8 mouse cellular contexts compared by ENCODE assay signal in the genomic region with DNA sequence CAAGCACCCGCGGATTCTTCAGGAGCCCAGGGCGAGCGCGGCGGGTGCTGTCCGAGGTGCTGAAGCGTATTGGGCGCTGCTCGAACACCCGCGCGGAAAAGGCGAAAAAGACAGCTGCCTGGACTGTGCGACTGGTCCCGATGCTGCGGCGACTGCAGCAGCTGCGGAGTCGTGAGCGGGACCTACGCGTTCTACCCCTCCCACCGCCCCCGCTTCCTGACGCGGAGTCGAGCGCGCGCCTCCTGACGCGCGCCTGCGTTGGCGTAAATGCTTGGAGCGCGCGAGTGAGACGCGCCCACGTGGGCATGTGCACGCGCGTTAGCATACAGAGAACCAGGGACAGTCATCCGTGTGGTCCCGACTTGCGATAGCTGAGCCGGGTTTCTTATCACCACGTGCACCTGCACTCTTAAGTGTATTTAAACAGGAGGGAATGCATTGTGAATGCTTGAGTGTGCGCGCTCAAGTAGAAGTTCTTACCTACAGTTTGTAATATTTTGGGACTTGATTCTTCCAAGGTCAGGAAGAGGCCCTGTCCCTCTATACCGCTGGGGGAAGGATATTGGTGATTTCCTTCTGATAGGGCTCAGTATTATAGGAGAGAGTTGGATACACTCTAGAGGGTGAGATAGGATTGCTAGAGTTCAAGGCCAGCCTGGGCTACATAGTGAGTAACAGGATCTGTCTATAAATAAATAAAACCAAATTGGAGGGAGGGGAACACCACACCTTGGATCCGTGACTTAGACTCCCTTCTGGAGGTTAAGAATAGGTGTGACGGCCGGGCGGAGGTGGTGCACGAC. TPM values are rescaled to one million over a fixed set of nuclear protein-coding genes. Genes with fewer than 3 reads are reported as not detected.
DNase-seq lines count a peak whose midpoint lies in the region; ATAC-seq lines count a peak whose summit lies in the region.

A gene (minus strand): TSS at position 217 of the 803 bp plus-strand sequence.

- H3K4me3 ChIP-seq in embryonic facial prominence, embryonic 14.5 days (ENCODE audit: low read depth, low read length) = peak within 1 kb of the TSS; percentile 34
- H3K4me3 ChIP-seq in neural tube, embryonic 14.5 days (ENCODE audit: low read depth, low read length) = peak within 1 kb of the TSS; percentile 64

- intact Hi-C loops in heart, postnatal 14 days (cut with DNase I) = no loop called here

- peak; percentile 64 to 73 for DNase-seq in B cell, adult 2 months
- DNase-seq in adrenal gland, postnatal 4 days (ENCODE audit: low spot score in 2 of 2) = peak; percentile 23 to 39
- DNase-seq in embryonic facial prominence, embryonic 14.5 days (ENCODE audit: low spot score) = peak; percentile 74
- DNase-seq in heart, postnatal 14 days = peak; percentile 72 to 79
- DNase-seq in layer of hippocampus, adult 8-10 months (ENCODE audit: low spot score in 2 of 2) = peak; percentile 82 to 88
- peak; percentile 16 to 21 for DNase-seq in lung, adult 18-20 months
- DNase-seq in testis, postnatal 14 days (ENCODE audit: low spot score) = peak; percentile 62

- H3K36me3 ChIP-seq in embryonic facial prominence, embryonic 14.5 days (ENCODE audit: control insufficient read depth, insufficient read depth, low read length) = no peaks in the 10 kb centered on the region
- H3K36me3 ChIP-seq in neural tube, embryonic 14.5 days (ENCODE audit: control insufficient read depth, insufficient read depth, low read length) = no peaks in the 10 kb centered on the region

- H3K9me3 ChIP-seq in embryonic facial prominence, embryonic 14.5 days (ENCODE audit: control insufficient read depth, low read length) = no peaks in the 10 kb centered on the region
- H3K9me3 ChIP-seq in neural tube, embryonic 14.5 days (ENCODE audit: control insufficient read depth, low read length) = no peaks in the 10 kb centered on the region

- H3K4me2 ChIP-seq in embryonic facial prominence, embryonic 14.5 days (ENCODE audit: low read depth, low read length) = peak within 1 kb of the TSS; percentile 55
- peak within 1 kb of the TSS; percentile 66 for H3K4me2 ChIP-seq in neural tube, embryonic 14.5 days (ENCODE audit: low read depth, low read length)

- peaks cover 3% of the 10 kb centered on the region; the same call in 1 of the 2 replicates for H3K4me1 ChIP-seq in embryonic facial prominence, embryonic 14.5 days (ENCODE audit: control insufficient read depth, insufficient read depth, low read length)
- H3K4me1 ChIP-seq in neural tube, embryonic 14.5 days (ENCODE audit: control insufficient read depth, insufficient read depth, low read length) = peaks cover 6% of the 10 kb centered on the region; the same call in 1 of the 2 replicates

- ATAC-seq in embryonic facial prominence, embryonic 14.5 days (ENCODE audit: low read depth) = peak; percentile 86
- ATAC-seq in neural tube, embryonic 14.5 days (ENCODE audit: low read depth) = peak; percentile 88

- H3K9ac ChIP-seq in embryonic facial prominence, embryonic 14.5 days (ENCODE audit: low read depth, low read length) = no peak within 1 kb of the TSS
- H3K9ac ChIP-seq in neural tube, embryonic 14.5 days (replicated peaks; ENCODE audit: low read depth, low read length) = peak within 1 kb of the TSS; percentile 68

- WGBS in embryonic facial prominence, embryonic 14.5 days = 10% methylated on average over 57 of the region's 58 CpGs
- WGBS in neural tube, embryonic 14.5 days = 10% methylated on average over 58 of the region's 58 CpGs

- no peak within 1 kb of the TSS for H3K27ac ChIP-seq in embryonic facial prominence, embryonic 14.5 days (replicated peaks; ENCODE audit: low read depth, low read length)
- peak within 1 kb of the TSS; percentile 78 for H3K27ac ChIP-seq in neural tube, embryonic 14.5 days (ENCODE audit: low read depth, low read length)

- peaks cover 43% of the 10 kb centered on the region for H3K27me3 ChIP-seq in embryonic facial prominence, embryonic 14.5 days (replicated peaks; ENCODE audit: control insufficient read depth, insufficient read depth, low read length)
- peaks cover 21% of the 10 kb centered on the region for H3K27me3 ChIP-seq in neural tube, embryonic 14.5 days (ENCODE audit: control insufficient read depth, insufficient read depth, low read length)

RNA-seq across cellular contexts. Expression of the gene that starts here (rescaled TPM):
- 10 to 100 TPM; 15.0 to 15.2 TPM for total RNA-seq in adrenal gland, postnatal 4 days (2021)
- 1.7 and 1.8 TPM in 2 replicates for polyA plus RNA-seq in embryonic facial prominence, embryonic 14.5 days (2014; fragmentation: Nextera tagmentation; extraction: Ambion mirVana)
- not detected for total RNA-seq in heart, postnatal 14 days (2021)
- total RNA-seq in layer of hippocampus, adult 8-10 months (2022) = 100 to 1,000 TPM; 366 to 436 (median 415) TPM
- polyA plus RNA-seq in neural tube, embryonic 14.5 days (2014; fragmentation: Nextera tagmentation; extraction: Ambion mirVana) = 60.8 and 89.4 TPM in 2 replicates

Comparison
In these comparisons a context has a peak if more than half of its experiments do, and no peak if none do; other contexts are left out.
1. RNA of the gene that starts here (total RNA-seq): 366 to 436 TPM in layer of hippocampus, adult 8-10 months; 15.0 to 15.2 TPM in adrenal gland, postnatal 4 days and not detected in heart, postnatal 14 days; every median in the first group is over 10 times any median in the second.
2. RNA of the gene that starts here (polyA plus RNA-seq): 60.8 to 89.4 TPM in neural tube, embryonic 14.5 days; 1.7 to 1.8 TPM in embryonic facial prominence, embryonic 14.5 days; every median in the first group is over 10 times any median in the second.
3. Peak in DNase-seq in heart, postnatal 14 days; RNA of the gene not detected or under 1 TPM.
4. DNase-seq: peak in every context shown above with its lines; median percentile 85 in layer of hippocampus, adult 8-10 months; 76 in heart, postnatal 14 days; 74 in embryonic facial prominence, embryonic 14.5 days; 68 in B cell, adult 2 months; 62 in testis, postnatal 14 days; 31 in adrenal gland, postnatal 4 days; 18 in lung, adult 18-20 months.